28 mouse cellular contexts compared by ENCODE assay signal in the genomic region with DNA sequence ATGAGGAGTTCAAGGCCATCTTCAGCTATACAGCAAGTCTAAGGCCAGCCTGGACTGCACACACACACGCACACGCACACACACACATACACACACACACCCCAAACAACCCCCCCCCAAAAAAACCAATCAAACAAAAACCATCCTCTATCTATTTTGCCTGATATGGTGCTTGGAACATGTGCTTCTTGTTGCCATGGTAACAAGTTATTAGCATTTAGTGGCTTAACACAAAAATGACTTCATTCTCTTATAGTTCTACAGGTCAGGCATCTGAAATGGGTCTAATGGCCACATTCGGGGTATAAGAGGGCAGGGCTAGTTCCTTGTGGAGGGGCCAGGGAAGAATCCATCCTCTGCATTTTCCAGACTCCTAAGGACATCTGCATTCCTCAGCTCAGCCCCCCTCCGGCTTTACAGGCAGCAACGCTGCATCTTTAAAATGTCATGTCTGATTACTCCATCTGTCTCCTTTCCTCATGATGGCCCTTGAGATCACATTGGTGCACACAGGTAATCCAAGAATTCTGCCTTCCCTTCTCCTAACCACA. TPM values are rescaled to one million over a fixed set of nuclear protein-coding genes. Genes with fewer than 3 reads are reported as not detected.
DNase-seq lines count a peak whose midpoint lies in the region; ATAC-seq and TF ChIP-seq lines count a peak whose summit lies in the region.
"Had no signal": no experiment of that assay in that cellular context is flagged by ENCODE, and none has a peak within 500 bp of the region (broad histone marks: within the 10 kb centered on the region; RNA-seq: fewer than 3 reads in every experiment).

No protein-coding gene starts in this region.

- peak overlapping the region; percentile 49 for H3K27ac ChIP-seq in forebrain, embryonic 15.5 days (replicated peaks)
- no peak overlapping the region for H3K27ac ChIP-seq in forebrain, embryonic 11.5 days (ENCODE audit: low read depth, low read length)
- H3K27ac ChIP-seq in layer of hippocampus, adult 2 months = peak overlapping the region; percentile 73
- peak overlapping the region; percentile 58 for H3K27ac ChIP-seq in forebrain, postnatal 0 days (ENCODE audit: low read depth, low read length)
- 0 out of 2 replicates have a peak overlapping the region, but pooled peaks have one; percentile 16 for H3K27ac ChIP-seq in neural tube, embryonic 14.5 days (ENCODE audit: low read depth, low read length)
- H3K27ac ChIP-seq: heart, adult 2 months; limb, embryonic 12.5 days; liver, embryonic 12.5 days had no signal

- no peak for DNase-seq in forebrain, embryonic 11.5 days (ENCODE audit: low spot score)
- DNase-seq in layer of hippocampus, adult 2 months (ENCODE audit: low spot score in 2 of 2) = no peak
- DNase-seq in layer of hippocampus, postnatal 14 days (ENCODE audit: low spot score in 2 of 2) = no peak
- DNase-seq in forebrain, postnatal 0 days = peak; percentile 62
- no peak for DNase-seq in liver
- DNase-seq: cerebellum, adult 11-12 months; cerebellum, postnatal 10 days; gastrocnemius, postnatal 36 days; heart, adult 2 months; kidney, adult 9 months; kidney, postnatal 14 days; layer of hippocampus, postnatal 36 days; lung, adult 18-20 months; lung, postnatal 14 days; retina, postnatal 1 day; right cerebral cortex, postnatal 25 days; spleen, adult 18-20 months had no signal

- H3K4me1 ChIP-seq in forebrain, embryonic 15.5 days = peaks cover 37% of the 10 kb centered on the region
- no peaks in the 10 kb centered on the region for H3K4me1 ChIP-seq in forebrain, embryonic 11.5 days (replicated peaks; ENCODE audit: control insufficient read depth, insufficient read depth, low read length)
- peaks cover 15% of the 10 kb centered on the region; the same call in 1 of the 2 replicates for H3K4me1 ChIP-seq in forebrain, postnatal 0 days (ENCODE audit: insufficient read depth)
- peaks cover 12% of the 10 kb centered on the region for H3K4me1 ChIP-seq in neural tube, embryonic 14.5 days (ENCODE audit: control insufficient read depth, insufficient read depth, low read length)
- H3K4me1 ChIP-seq: limb, embryonic 12.5 days; liver, embryonic 12.5 days had no signal

- H3K4me2 ChIP-seq in forebrain, embryonic 15.5 days (replicated peaks) = no peak overlapping the region
- H3K4me2 ChIP-seq in forebrain, embryonic 11.5 days (ENCODE audit: low read depth, low read length, severe bottlenecking) = no peak overlapping the region
- H3K4me2 ChIP-seq in forebrain, postnatal 0 days (ENCODE audit: low read depth) = no peak overlapping the region
- no peak overlapping the region for H3K4me2 ChIP-seq in neural tube, embryonic 14.5 days (ENCODE audit: low read depth, low read length)
- H3K4me2 ChIP-seq: heart, embryonic 15.5 days; limb, embryonic 12.5 days; liver, embryonic 12.5 days had no signal

- H3K36me3 ChIP-seq in forebrain, embryonic 15.5 days = no peaks in the 10 kb centered on the region
- H3K36me3 ChIP-seq in forebrain, embryonic 11.5 days (ENCODE audit: control insufficient read depth, insufficient read depth, low read length) = no peaks in the 10 kb centered on the region
- H3K36me3 ChIP-seq in forebrain, postnatal 0 days (ENCODE audit: insufficient read depth) = peaks cover 3% of the 10 kb centered on the region
- H3K36me3 ChIP-seq in neural tube, embryonic 14.5 days (ENCODE audit: control insufficient read depth, insufficient read depth, low read length) = no peaks in the 10 kb centered on the region
- H3K36me3 ChIP-seq: heart, embryonic 15.5 days; limb, embryonic 12.5 days; liver, embryonic 12.5 days had no signal

- H3K9me3 ChIP-seq in forebrain, embryonic 15.5 days = no peaks in the 10 kb centered on the region
- H3K9me3 ChIP-seq in forebrain, embryonic 11.5 days (ENCODE audit: control insufficient read depth, low read length) = no peaks in the 10 kb centered on the region
- no peaks in the 10 kb centered on the region for H3K9me3 ChIP-seq in forebrain, postnatal 0 days (ENCODE audit: low read length)
- H3K9me3 ChIP-seq in neural tube, embryonic 14.5 days (ENCODE audit: control insufficient read depth, low read length) = no peaks in the 10 kb centered on the region
- H3K9me3 ChIP-seq: heart, embryonic 15.5 days; limb, embryonic 12.5 days; liver, embryonic 12.5 days had no signal

- TF ChIP-seq CTCF in layer of hippocampus, adult 2 months (conservative IDR thresholded peaks at IDR 0.05) = no peak
- no peak for TF ChIP-seq CTCF in forebrain, postnatal 0 days (IDR thresholded peaks at IDR 0.05; ENCODE audit: low read depth)

- no peak for ATAC-seq in forebrain, embryonic 15.5 days (replicated peaks)
- ATAC-seq in forebrain, embryonic 11.5 days (replicated peaks; ENCODE audit: low FRiP score) = no peak
- ATAC-seq in forebrain, postnatal 0 days = peak; percentile 32; the same call in 1 of the 2 replicates
- no peak for ATAC-seq in neural tube, embryonic 14.5 days (ENCODE audit: low read depth)
- ATAC-seq: CD4-positive, CD25-positive, alpha-beta regulatory T cell, adult 4 months; intestine, embryonic 16.5 days; liver, embryonic 12.5 days had no signal

- no peak overlapping the region for H3K9ac ChIP-seq in forebrain, embryonic 15.5 days (replicated peaks)
- H3K9ac ChIP-seq in forebrain, embryonic 11.5 days (ENCODE audit: low read length) = no peak overlapping the region
- H3K9ac ChIP-seq in forebrain, postnatal 0 days = no peak overlapping the region
- H3K9ac ChIP-seq in neural tube, embryonic 14.5 days (replicated peaks; ENCODE audit: low read depth, low read length) = no peak overlapping the region
- H3K9ac ChIP-seq: heart, embryonic 15.5 days; limb, embryonic 12.5 days; liver, embryonic 12.5 days had no signal

- no peak overlapping the region for H3K4me3 ChIP-seq in forebrain, embryonic 15.5 days
- no peak overlapping the region for H3K4me3 ChIP-seq in forebrain, embryonic 11.5 days (ENCODE audit: low read depth, low read length)
- 0 out of 2 replicates have a peak overlapping the region, but pooled peaks have one; percentile 6 for H3K4me3 ChIP-seq in layer of hippocampus, adult 2 months
- H3K4me3 ChIP-seq in forebrain, postnatal 0 days (ENCODE audit: low read depth, low read length) = no peak overlapping the region
- H3K4me3 ChIP-seq in neural tube, embryonic 14.5 days (ENCODE audit: low read depth, low read length) = no peak overlapping the region
- H3K4me3 ChIP-seq: heart, adult 2 months; heart, embryonic 15.5 days; limb, embryonic 12.5 days; liver, embryonic 12.5 days had no signal

- WGBS in forebrain, embryonic 15.5 days = 66% methylated on average over 5 of the region's 5 CpGs
- WGBS in forebrain, embryonic 11.5 days = 84% methylated on average over 5 of the region's 5 CpGs
- WGBS in forebrain, postnatal 0 days = 65% methylated on average over 5 of the region's 5 CpGs
- 65% methylated on average over 5 of the region's 5 CpGs for WGBS in neural tube, embryonic 14.5 days

- no peaks in the 10 kb centered on the region for H3K27me3 ChIP-seq in forebrain, embryonic 15.5 days
- H3K27me3 ChIP-seq in forebrain, embryonic 11.5 days (ENCODE audit: control insufficient read depth, insufficient read depth, low read length) = no peaks in the 10 kb centered on the region
- no peaks in the 10 kb centered on the region for H3K27me3 ChIP-seq in forebrain, postnatal 0 days (ENCODE audit: insufficient read depth, low read length)
- H3K27me3 ChIP-seq in neural tube, embryonic 14.5 days (ENCODE audit: control insufficient read depth, insufficient read depth, low read length) = no peaks in the 10 kb centered on the region
- H3K27me3 ChIP-seq: heart, embryonic 15.5 days; limb, embryonic 12.5 days; liver, embryonic 12.5 days had no signal

RNA-seq across cellular contexts. Expression of gene 1700019N19Rik, which starts 46.5 kb away (rescaled TPM):
- not detected in 2 replicates for polyA plus RNA-seq in forebrain, embryonic 15.5 days (2015; fragmentation: Nextera tagmentation; extraction: Ambion mirVana)
- not detected in 2 replicates for polyA plus RNA-seq in forebrain, embryonic 11.5 days (2014; fragmentation: Nextera tagmentation; extraction: Ambion mirVana)
- under 1 TPM in 1 of 2 experiments, not detected in 1; 0.37 TPM for total RNA-seq in layer of hippocampus, adult 2 months (2021)
- under 1 TPM; 0.35 to 0.41 TPM for total RNA-seq in layer of hippocampus, postnatal 14 days (2021)
- total RNA-seq in forebrain, postnatal 0 days (2014; rRNA removed) = not detected in 2 replicates
- polyA plus RNA-seq in forebrain, postnatal 0 days (2015; fragmentation: Nextera tagmentation; extraction: Ambion mirVana) = not detected in 2 replicates
- polyA plus RNA-seq in neural tube, embryonic 14.5 days (2014; fragmentation: Nextera tagmentation; extraction: Ambion mirVana) = not detected in 2 replicates
- total RNA-seq: gastrocnemius, postnatal 36 days; heart, adult 2 months; hematopoietic stem cell, adult 5-6 weeks; left cerebral cortex, postnatal 10 days; megakaryocyte progenitor cell, adult 5-6 weeks had no signal
- polyA plus RNA-seq: CD4-positive, CD25-positive, alpha-beta regulatory T cell, adult 4 months; embryonic facial prominence, embryonic 11.5 days; heart, embryonic 15.5 days; intestine, embryonic 16.5 days; limb, embryonic 12.5 days had no signal
